Mouse (Mus musculus): ENCODE data around the gene Ogfod2. TPM values are rescaled to one million over a fixed set of nuclear protein-coding genes. Genes with fewer than 3 reads are reported as not detected.

Gene Ogfod2
- polyA plus RNA-seq, 1 experiment from 2014 or later, result 21.8 TPM

- H3K4me3 ChIP-seq (replicated peaks), result no peak overlapping the region
- no peak overlapping the region for H3K9ac ChIP-seq
- WGBS, result 87% methylated on average over 17 of the region's 17 CpGs
- no peak overlapping the region for H3K27ac ChIP-seq (replicated peaks)
- peaks cover 17% of the 10 kb centered on the region for H3K4me1 ChIP-seq
- no peak for ATAC-seq (ENCODE audit: insufficient number of reproducible peaks, low FRiP score, low TSS enrichment, low read depth)
- no peak overlapping the region for H3K4me2 ChIP-seq (replicated peaks)
- no peaks in the 10 kb centered on the region for H3K27me3 ChIP-seq
- H3K36me3 ChIP-seq, result no peaks in the 10 kb centered on the region
- no peaks in the 10 kb centered on the region for H3K9me3 ChIP-seq (replicated peaks)
Measured at GRCm38 (mm10) chr5:124082941-124083688, 29.0 kb upstream of the Ogfod2 start.

GRCm38 (mm10) chr5:124083850-124084587, 28.1 kb upstream of the Ogfod2 start:
- 79% methylated on average over 14 of the region's 14 CpGs for WGBS
- no peaks in the 10 kb centered on the region for H3K36me3 ChIP-seq
- no peak overlapping the region for H3K4me2 ChIP-seq (replicated peaks)
- H3K9me3 ChIP-seq (replicated peaks), result no peaks in the 10 kb centered on the region
- H3K9ac ChIP-seq, result no peak overlapping the region
- no peaks in the 10 kb centered on the region for H3K27me3 ChIP-seq
- H3K4me3 ChIP-seq (replicated peaks), result no peak overlapping the region
- H3K4me1 ChIP-seq, result peaks cover 12% of the 10 kb centered on the region
- ATAC-seq (ENCODE audit: insufficient number of reproducible peaks, low FRiP score, low TSS enrichment, low read depth), result no peak
- no peak overlapping the region for H3K27ac ChIP-seq (replicated peaks)

- H3K9me3 ChIP-seq (replicated peaks), result no peaks in the 10 kb centered on the region
- no peak overlapping the region for H3K4me3 ChIP-seq (replicated peaks)
- H3K36me3 ChIP-seq, result no peaks in the 10 kb centered on the region
- 0 out of 2 replicates have a peak, but pooled peaks cover 7% of the 10 kb centered on the region for H3K4me1 ChIP-seq
- no peak overlapping the region for H3K9ac ChIP-seq
- no peak for ATAC-seq (ENCODE audit: insufficient number of reproducible peaks, low FRiP score, low TSS enrichment, low read depth)
- WGBS, result 35% methylated on average over 11 of the region's 11 CpGs
- no peaks in the 10 kb centered on the region for H3K27me3 ChIP-seq
- H3K4me2 ChIP-seq (replicated peaks), result no peak overlapping the region
- H3K27ac ChIP-seq (replicated peaks), result no peak overlapping the region
Measured at GRCm38 (mm10) chr5:124084588-124085173, 27.4 kb upstream of the Ogfod2 start.

- Histone ChIP-seq H3K36me3 (no peaks in the 10 kb centered on the region), H3K4me3 (replicated peaks) (no peak overlapping the region), H3K9me3 (replicated peaks) (no peaks in the 10 kb centered on the region), H3K4me1 (0 out of 2 replicates have a peak, but pooled peaks cover 7% of the 10 kb centered on the region), H3K9ac (no peak overlapping the region), H3K27me3 (no peaks in the 10 kb centered on the region), H3K4me2 (replicated peaks) (no peak overlapping the region), H3K27ac (replicated peaks) (no peak overlapping the region)
- WGBS, result 67% methylated on average over 3 of the region's 3 CpGs
- no peak for ATAC-seq (ENCODE audit: insufficient number of reproducible peaks, low FRiP score, low TSS enrichment, low read depth)
Measured at GRCm38 (mm10) chr5:124085513-124085912, 26.6 kb upstream of the Ogfod2 start.

- 83% methylated on average over 4 of the region's 4 CpGs for WGBS
- Histone ChIP-seq H3K9me3 (replicated peaks) (no peaks in the 10 kb centered on the region), H3K4me2 (replicated peaks) (no peak overlapping the region), H3K36me3 (no peaks in the 10 kb centered on the region), H3K4me1 (0 out of 2 replicates have a peak, but pooled peaks cover 7% of the 10 kb centered on the region), H3K27me3 (no peaks in the 10 kb centered on the region), H3K4me3 (replicated peaks) (no peak overlapping the region), H3K9ac (no peak overlapping the region), H3K27ac (replicated peaks) (no peak overlapping the region)
- no peak for ATAC-seq (ENCODE audit: insufficient number of reproducible peaks, low FRiP score, low TSS enrichment, low read depth)
Measured at GRCm38 (mm10) chr5:124086876-124087275, 25.2 kb upstream of the Ogfod2 start.

GRCm38 (mm10) chr5:124089868-124090267, 22.2 kb upstream of the Ogfod2 start:
- H3K27ac ChIP-seq (replicated peaks), result no peak overlapping the region
- no peaks in the 10 kb centered on the region; the same call in 1 of the 2 replicates for H3K27me3 ChIP-seq
- 84% methylated on average over 23 of the region's 23 CpGs for WGBS
- no peaks in the 10 kb centered on the region for H3K9me3 ChIP-seq (replicated peaks)
- no peaks in the 10 kb centered on the region for H3K36me3 ChIP-seq
- H3K4me1 ChIP-seq, result peaks cover 6% of the 10 kb centered on the region
- no peak overlapping the region for H3K4me3 ChIP-seq (replicated peaks)
- no peak for ATAC-seq (ENCODE audit: insufficient number of reproducible peaks, low FRiP score, low TSS enrichment, low read depth)
- no peak overlapping the region for H3K4me2 ChIP-seq (replicated peaks)
- no peak overlapping the region for H3K9ac ChIP-seq

- Histone ChIP-seq H3K36me3 (no peaks in the 10 kb centered on the region), H3K9me3 (replicated peaks) (no peaks in the 10 kb centered on the region), H3K4me2 (replicated peaks) (no peak overlapping the region), H3K9ac (no peak overlapping the region), H3K27me3 (peaks cover 7% of the 10 kb centered on the region), H3K4me3 (replicated peaks) (no peak overlapping the region), H3K27ac (replicated peaks) (no peak overlapping the region), H3K4me1 (peaks cover 18% of the 10 kb centered on the region)
- 60% methylated on average over 9 of the region's 9 CpGs for WGBS
- no peak for ATAC-seq (ENCODE audit: insufficient number of reproducible peaks, low FRiP score, low TSS enrichment, low read depth)
Measured at GRCm38 (mm10) chr5:124091951-124092406, 20.1 kb upstream of the Ogfod2 start.

GRCm38 (mm10) chr5:124093120-124093794, 18.8 kb upstream of the Ogfod2 start:
- no peaks in the 10 kb centered on the region for H3K9me3 ChIP-seq (replicated peaks)
- 55% methylated on average over 11 of the region's 11 CpGs for WGBS
- ATAC-seq (ENCODE audit: insufficient number of reproducible peaks, low FRiP score, low TSS enrichment, low read depth), result no peak

GRCm38 (mm10) chr5:124093852-124094604, 18.1 kb upstream of the Ogfod2 start:
- Histone ChIP-seq H3K9ac (no peak overlapping the region), H3K4me2 (replicated peaks) (no peak overlapping the region), H3K9me3 (replicated peaks) (no peaks in the 10 kb centered on the region), H3K4me1 (peaks cover 18% of the 10 kb centered on the region), H3K4me3 (replicated peaks) (no peak overlapping the region), H3K36me3 (no peaks in the 10 kb centered on the region), H3K27me3 (peaks cover 7% of the 10 kb centered on the region), H3K27ac (replicated peaks) (no peak overlapping the region)
- ATAC-seq (ENCODE audit: insufficient number of reproducible peaks, low FRiP score, low TSS enrichment, low read depth), result no peak
- WGBS, result 75% methylated on average over 12 of the region's 12 CpGs

More at GRCm38 (mm10) chr5:124093120-124093794, 18.8 kb upstream of the Ogfod2 start:
- Histone ChIP-seq H3K27ac (replicated peaks) (no peak overlapping the region), H3K27me3 (peaks cover 7% of the 10 kb centered on the region), H3K4me2 (replicated peaks) (no peak overlapping the region), H3K9ac (no peak overlapping the region), H3K4me3 (replicated peaks) (no peak overlapping the region), H3K4me1 (peaks cover 18% of the 10 kb centered on the region), H3K36me3 (no peaks in the 10 kb centered on the region)

- peak overlapping the region; percentile 53 for H3K4me3 ChIP-seq (replicated peaks)
- peaks cover 18% of the 10 kb centered on the region for H3K4me1 ChIP-seq
- H3K9ac ChIP-seq, result peak overlapping the region; percentile 42
- no peak overlapping the region for H3K27ac ChIP-seq (replicated peaks)
- 9% methylated on average over 19 of the region's 19 CpGs for WGBS
- peak; percentile 26; the same call in 1 of the 2 replicates for ATAC-seq (ENCODE audit: insufficient number of reproducible peaks, low FRiP score, low TSS enrichment, low read depth)
- H3K4me2 ChIP-seq (replicated peaks), result peak overlapping the region; percentile 91
- no peaks in the 10 kb centered on the region for H3K36me3 ChIP-seq
- H3K27me3 ChIP-seq, result peaks cover 7% of the 10 kb centered on the region
- no peaks in the 10 kb centered on the region for H3K9me3 ChIP-seq (replicated peaks)
Measured at GRCm38 (mm10) chr5:124095077-124095581, 17.0 kb upstream of the Ogfod2 start.
